Mouse (Mus musculus) ovary, postnatal 14 days (tissue): ENCODE data around the gene Pde1c.
"Not testable (repeated sequence)": the region's sequence is repeated elsewhere in the genome, so short reads cannot be mapped to it uniquely, and the experiment has no call there.

Experiments used
- DNase-seq: peaks from one replicate; pipeline ENCODE4 v3.0.0; 2022; ENCODE audit warnings: low spot score

Gene Pde1c

GRCm38 (mm10) chr6:56568470-56569372 lies at the start of gene Pde1c:
TSS of gene Pde1c (minus strand) at chr6:56569103.
- DNase-seq: peak; percentile 7

- DNase-seq: no peak
Measured at GRCm38 (mm10) chr6:56616982-56617613, 48.2 kb upstream of the Pde1c start.

- no peak for DNase-seq
Measured at GRCm38 (mm10) chr6:56616228-56616981, 47.5 kb upstream of the Pde1c start.

- DNase-seq: not testable (repeated sequence)
Measured at GRCm38 (mm10) chr6:56609529-56609928, 40.6 kb upstream of the Pde1c start.

GRCm38 (mm10) chr6:56608277-56608676 lies 39.4 kb upstream of the Pde1c start:
- DNase-seq: peak; percentile 46

GRCm38 (mm10) chr6:56579568-56579967 lies 10.7 kb upstream of the Pde1c start:
- DNase-seq: no peak

GRCm38 (mm10) chr6:56560891-56561290 lies 8.0 kb downstream of the Pde1c start:
- no peak for DNase-seq

GRCm38 (mm10) chr6:56560474-56560888 lies 8.4 kb downstream of the Pde1c start:
- no peak for DNase-seq

GRCm38 (mm10) chr6:56558711-56559110 lies 10.2 kb downstream of the Pde1c start:
- DNase-seq: no peak

GRCm38 (mm10) chr6:56555848-56556247 lies 13.1 kb downstream of the Pde1c start:
- DNase-seq: no peak

GRCm38 (mm10) chr6:56555382-56555781 lies 13.5 kb downstream of the Pde1c start:
- no peak for DNase-seq

- no peak for DNase-seq
Measured at GRCm38 (mm10) chr6:56551022-56551421, 17.9 kb downstream of the Pde1c start.

GRCm38 (mm10) chr6:56540247-56540646 lies 28.7 kb downstream of the Pde1c start:
- DNase-seq: no peak

- no peak for DNase-seq
Measured at GRCm38 (mm10) chr6:56534653-56535052, 34.2 kb downstream of the Pde1c start.

- DNase-seq: no peak
Measured at GRCm38 (mm10) chr6:56532257-56532656, 36.6 kb downstream of the Pde1c start.

- no peak for DNase-seq
Measured at GRCm38 (mm10) chr6:56523938-56524866, 44.7 kb downstream of the Pde1c start.

GRCm38 (mm10) chr6:56489161-56489560 lies 79.7 kb downstream of the Pde1c start:
- DNase-seq: no peak

GRCm38 (mm10) chr6:56485078-56485477 lies 83.8 kb downstream of the Pde1c start:
- DNase-seq: no peak

- DNase-seq: peak; percentile 27
Measured at GRCm38 (mm10) chr6:56480914-56481482, 87.9 kb downstream of the Pde1c start.

GRCm38 (mm10) chr6:56476581-56476980 lies 92.3 kb downstream of the Pde1c start:
- DNase-seq: peak; percentile 10

GRCm38 (mm10) chr6:56458098-56458497 lies 110.8 kb downstream of the Pde1c start:
- no peak for DNase-seq
